Mouse (Mus musculus) kidney, adult 18-20 months (tissue): ENCODE measurements around the gene Ces3a.
"Not testable (repeated sequence)": the region's sequence is repeated elsewhere in the genome, so short reads cannot be mapped to it uniquely, and the experiment has no call there.

ENCODE experiments used
- DNase-seq: peaks from one replicate; pipeline ENCODE4 v3.0.0; 2021

Ces3a gene

DNA sequence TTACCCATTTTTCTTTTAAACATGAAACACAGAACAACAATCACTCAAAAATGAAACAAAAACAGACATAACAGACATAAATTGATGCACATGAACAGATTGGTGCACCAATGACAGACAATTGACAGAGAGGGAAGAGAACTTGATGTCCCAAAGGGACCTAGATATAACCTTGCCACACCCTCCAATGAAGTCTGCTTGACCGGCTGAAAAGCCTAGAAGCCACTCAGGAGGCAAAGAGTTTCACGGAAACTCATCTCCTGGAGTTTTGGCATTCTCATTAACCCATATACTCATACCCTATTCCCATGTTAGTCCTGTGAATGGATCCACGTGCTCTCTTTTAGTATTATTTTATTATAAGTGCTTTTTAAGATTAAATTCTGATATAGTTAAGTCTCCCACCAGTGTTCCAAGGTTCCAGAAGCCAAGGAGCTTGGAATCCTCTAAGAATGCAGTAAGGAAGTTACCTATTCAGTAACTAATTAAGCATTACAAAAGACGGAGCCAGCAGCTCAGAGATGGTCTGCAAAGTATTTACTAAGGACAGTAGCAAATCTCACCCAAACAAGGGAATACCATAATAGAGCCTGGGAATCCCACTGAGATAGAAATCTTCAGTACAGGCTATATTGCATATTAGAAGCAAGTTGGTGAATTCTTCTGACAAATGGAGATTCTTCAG lies 53.8 kb downstream of the Ces3a start:
- DNase-seq: not testable (repeated sequence)

DNA sequence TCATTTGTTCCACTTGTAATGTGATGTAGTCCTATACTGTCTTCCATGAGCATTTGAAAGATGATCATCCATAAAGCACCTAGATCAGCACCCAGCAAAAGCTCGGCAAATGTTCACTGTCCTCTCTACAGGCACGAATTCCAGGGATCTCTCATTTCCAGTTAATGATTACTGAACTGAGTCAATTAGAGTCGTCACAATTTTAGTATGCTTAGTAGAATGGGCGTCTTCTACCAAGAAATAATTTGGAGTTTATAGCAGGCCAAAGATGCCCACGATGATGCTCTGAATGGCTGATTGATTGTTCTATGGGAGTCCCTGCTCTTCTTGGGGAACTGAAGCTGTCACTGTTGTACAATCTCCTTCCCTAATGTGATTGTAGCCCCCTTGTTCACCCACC lies 55.3 kb downstream of the Ces3a start:
- not testable (repeated sequence) for DNase-seq

DNA sequence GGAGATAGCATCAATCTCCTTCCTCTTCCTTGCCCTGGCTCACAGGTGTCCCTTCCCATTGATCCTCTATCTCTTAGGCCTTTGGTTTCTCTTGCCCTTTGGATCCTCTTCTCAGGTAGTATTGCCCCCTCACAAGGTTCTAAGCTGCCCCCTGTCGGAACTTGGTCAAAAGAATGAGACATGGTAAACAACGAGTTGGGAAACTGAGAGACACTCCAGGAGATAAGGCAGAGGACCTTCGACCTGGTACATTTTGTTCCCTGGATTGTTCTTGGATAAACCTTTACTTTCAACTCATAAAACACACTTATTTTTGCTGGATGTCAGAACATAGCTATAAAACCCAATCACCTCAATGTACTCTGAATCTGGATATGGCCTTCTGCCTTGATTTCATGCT lies 55.8 kb downstream of the Ces3a start:
- no peak for DNase-seq
